Mouse (Mus musculus) thymus, adult 2 months (tissue): ENCODE data around the gene Fscn1.

Source experiments
- CTCF ChIP-seq: fragments of 200-500 bp; IDR thresholded peaks from 2 replicates; pipeline ENCODE4 v1.5.1; 2012; ENCODE audit warnings: mild to moderate bottlenecking, control low read depth, low read length, moderate library complexity, borderline replicate concordance; ENCODE audit not compliant: control insufficient read depth, poor library complexity, insufficient read depth; ENCODE audit errors: extremely low read depth
- POLR2A ChIP-seq: fragments of 200-500 bp; IDR thresholded peaks from 2 replicates; pipeline ENCODE4 v1.6.1; 2012; ENCODE audit warnings: mild to moderate bottlenecking, low read length, control low read depth, moderate library complexity; ENCODE audit not compliant: control insufficient read depth, poor library complexity, insufficient read depth; ENCODE audit errors: extremely low read depth

- TF ChIP-seq CTCF (no peak), POLR2A (no peak)
Observed at GRCm38 (mm10) chr5:142973971-142974370, 13.8 kb downstream of the Fscn1 start.
